Mouse (Mus musculus): ENCODE measurements at regions not wholly inside any gene's neighbourhood (a gene's known extent, or its start where the extent isn't known, plus 50 kb on each side); places are given as distances from the start of the nearest gene placed in this dataset.
A peak's percentile ranks its signal among the peaks of the same experiment; 100 is the strongest.

- no peak for DNase-seq
- intact Hi-C loops (cut with DNase I) = no loop called here
Measured at GRCm38 (mm10) chr7:72027006-72027405, 279.4 kb downstream of the Mctp2 start.

GRCm38 (mm10) chr7:72009115-72009514 is 297.3 kb downstream of the Mctp2 start:
- DNase-seq = no peak
- intact Hi-C loops (cut with DNase I) = no loop called here

GRCm38 (mm10) chr7:72004311-72004710 is 302.1 kb downstream of the Mctp2 start:
- DNase-seq = no peak
- intact Hi-C loops (cut with DNase I) = no loop called here

GRCm38 (mm10) chr7:71992526-71992925 is 313.9 kb downstream of the Mctp2 start:
- intact Hi-C loops (cut with DNase I) = no loop called here
- no peak for DNase-seq

GRCm38 (mm10) chr7:71991835-71992234 is 314.6 kb downstream of the Mctp2 start:
- intact Hi-C loops (cut with DNase I) = no loop called here
- DNase-seq = no peak

- intact Hi-C loops (cut with DNase I) = no loop called here
- no peak for DNase-seq
Measured at GRCm38 (mm10) chr7:71991206-71991605, 315.2 kb downstream of the Mctp2 start.

GRCm38 (mm10) chr7:71966015-71966414 is 340.4 kb downstream of the Mctp2 start:
- no peak for DNase-seq
- intact Hi-C loops (cut with DNase I) = no loop called here

- intact Hi-C loops (cut with DNase I) = no loop called here
- no peak for DNase-seq
Measured at GRCm38 (mm10) chr7:71963456-71963855, 343.0 kb downstream of the Mctp2 start.

GRCm38 (mm10) chr7:71962851-71963250 is 343.6 kb downstream of the Mctp2 start:
- no peak for DNase-seq
- intact Hi-C loops (cut with DNase I) = no loop called here

GRCm38 (mm10) chr7:71960453-71961230 is 345.8 kb downstream of the Mctp2 start:
- intact Hi-C loops (cut with DNase I) = no loop called here
- peak in 1 of 2 experiments; percentile 18 for DNase-seq

- DNase-seq = peak in 1 of 2 experiments; percentile 8
- intact Hi-C loops (cut with DNase I) = no loop called here
Measured at GRCm38 (mm10) chr7:71946548-71946947, 359.9 kb downstream of the Mctp2 start.

- intact Hi-C loops (cut with DNase I) = no loop called here
- DNase-seq = no peak
Measured at GRCm38 (mm10) chr7:71943078-71944042, 363.0 kb downstream of the Mctp2 start.

GRCm38 (mm10) chr7:71937731-71938130 is 368.7 kb downstream of the Mctp2 start:
- intact Hi-C loops (cut with DNase I) = no loop called here
- DNase-seq = no peak

GRCm38 (mm10) chr7:71936690-71937089 is 369.7 kb downstream of the Mctp2 start:
- intact Hi-C loops (cut with DNase I) = no loop called here
- peak in 1 of 2 experiments; percentile 7 for DNase-seq
